Mouse (Mus musculus): Measurements from ENCODE around the gene Dusp8. TPM values are rescaled to one million over a fixed set of nuclear protein-coding genes. Genes with fewer than 3 reads are reported as not detected.

Dusp8 gene
- total RNA-seq, 2 experiments from 2014 or later: 150 to 154 TPM

- no peak for DNase-seq (ENCODE audit: low spot score in 2 of 2)
Observed at GRCm38 (mm10) chr7:142086159-142086905, 9.3 kb downstream of the Dusp8 start.

- DNase-seq (ENCODE audit: low spot score in 2 of 2): peak in 1 of 2 experiments; percentile 52
Observed at GRCm38 (mm10) chr7:142084820-142085219, 10.8 kb downstream of the Dusp8 start.

DNA sequence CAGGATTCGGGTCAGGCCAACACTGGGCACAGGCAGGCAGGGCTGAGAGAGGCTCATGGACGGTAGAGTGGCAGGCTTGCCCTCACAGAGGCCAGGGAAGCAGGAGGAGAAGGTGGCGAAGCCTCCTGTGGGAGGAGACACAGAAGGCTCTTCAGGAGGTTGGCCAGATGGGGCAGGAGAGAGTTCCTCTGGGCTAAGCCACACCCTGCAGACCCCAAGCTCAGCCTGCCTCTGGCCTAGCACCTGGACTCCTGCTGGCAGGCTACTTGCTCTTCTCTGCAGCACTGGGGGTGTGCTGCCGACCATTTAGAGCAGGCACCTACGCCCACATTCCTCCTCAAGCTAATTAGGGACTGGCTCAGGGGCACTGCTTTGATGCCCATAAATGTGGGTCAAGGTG is 11.2 kb downstream of the Dusp8 start:
- DNase-seq (ENCODE audit: low spot score in 2 of 2): no peak

DNA sequence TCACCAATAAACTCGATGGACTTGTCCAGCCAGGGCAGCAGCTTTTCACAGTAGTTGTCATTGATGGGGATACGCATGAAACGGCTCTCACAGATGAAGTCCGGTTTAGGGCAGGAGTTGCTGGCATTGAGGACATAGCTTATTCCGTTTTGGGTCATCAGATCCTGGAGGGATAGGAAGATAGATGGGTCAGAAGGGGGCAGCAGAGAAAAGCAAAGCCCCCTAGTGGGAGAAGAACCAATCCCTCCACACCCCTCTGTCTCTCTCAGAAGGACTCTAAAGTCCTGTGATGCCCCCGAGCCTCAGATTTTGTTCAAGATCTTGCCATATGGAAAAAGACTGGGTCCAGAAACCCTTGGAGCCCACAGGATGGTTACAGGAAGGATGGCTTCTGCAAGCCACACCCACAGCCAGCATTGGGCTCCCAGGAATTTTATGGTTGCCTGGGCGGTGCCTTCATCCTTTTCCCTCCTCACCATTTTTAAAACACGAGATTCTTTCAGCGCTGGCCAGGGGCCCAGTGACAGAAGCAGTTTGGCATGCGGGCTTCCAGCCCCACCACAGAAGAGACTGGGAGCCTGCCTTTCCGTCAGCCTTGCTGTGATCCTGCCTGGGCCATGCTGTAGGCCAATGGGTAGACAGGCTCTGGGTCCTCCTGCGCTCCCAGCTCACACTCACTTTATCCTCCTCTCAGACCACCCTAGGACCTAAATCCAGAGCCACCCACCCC is 11.9 kb downstream of the Dusp8 start:
- DNase-seq (ENCODE audit: low spot score in 2 of 2): peak in 1 of 2 experiments; percentile 49

DNA sequence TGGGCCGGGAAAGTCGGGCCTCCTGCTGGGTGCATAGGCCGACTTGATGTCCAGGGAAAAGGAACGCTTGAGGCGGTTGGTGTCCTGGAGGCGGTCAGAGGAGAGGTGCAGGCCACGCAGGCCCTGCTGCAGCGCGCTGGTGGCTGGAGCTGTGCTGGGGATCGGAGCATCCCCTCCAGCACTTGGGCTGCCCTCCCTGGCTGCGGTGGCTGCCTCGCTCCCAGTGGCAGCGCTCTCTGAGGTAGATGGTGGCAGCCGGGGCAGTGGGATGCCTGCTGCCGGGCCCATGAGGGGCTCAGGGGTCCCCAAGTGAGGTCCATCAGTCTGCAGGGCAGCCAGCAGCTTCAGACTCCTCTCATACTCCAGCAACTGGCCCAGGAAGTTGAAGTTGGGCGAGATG is 13.0 kb downstream of the Dusp8 start:
- no peak for DNase-seq (ENCODE audit: low spot score in 2 of 2)

GRCm38 (mm10) chr7:142082179-142082578 is 13.5 kb downstream of the Dusp8 start:
- DNase-seq (ENCODE audit: low spot score in 2 of 2): no peak

DNA sequence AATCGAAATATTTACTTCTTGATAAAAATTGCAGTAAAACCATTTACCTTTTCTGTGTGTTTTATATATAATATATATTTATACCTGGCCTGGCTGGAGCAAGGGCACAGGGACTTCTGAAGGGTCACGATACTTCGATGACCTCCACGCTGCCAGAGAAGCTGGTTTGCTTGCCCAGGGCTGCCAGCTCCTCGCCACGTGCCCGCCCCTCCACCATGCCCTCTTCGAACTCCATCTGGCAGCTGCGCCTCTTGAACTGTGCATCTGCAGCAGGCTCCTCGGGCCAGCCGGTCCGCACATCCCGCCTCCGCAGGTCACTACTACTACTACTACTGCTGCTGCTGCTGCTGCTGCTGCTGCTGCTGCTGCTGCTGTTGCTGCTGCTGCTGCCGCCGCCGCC is 13.9 kb downstream of the Dusp8 start:
- DNase-seq (ENCODE audit: low spot score in 2 of 2): no peak

- DNase-seq (ENCODE audit: low spot score in 2 of 2): no peak
Observed at GRCm38 (mm10) chr7:142080876-142081275, 14.8 kb downstream of the Dusp8 start.

DNA sequence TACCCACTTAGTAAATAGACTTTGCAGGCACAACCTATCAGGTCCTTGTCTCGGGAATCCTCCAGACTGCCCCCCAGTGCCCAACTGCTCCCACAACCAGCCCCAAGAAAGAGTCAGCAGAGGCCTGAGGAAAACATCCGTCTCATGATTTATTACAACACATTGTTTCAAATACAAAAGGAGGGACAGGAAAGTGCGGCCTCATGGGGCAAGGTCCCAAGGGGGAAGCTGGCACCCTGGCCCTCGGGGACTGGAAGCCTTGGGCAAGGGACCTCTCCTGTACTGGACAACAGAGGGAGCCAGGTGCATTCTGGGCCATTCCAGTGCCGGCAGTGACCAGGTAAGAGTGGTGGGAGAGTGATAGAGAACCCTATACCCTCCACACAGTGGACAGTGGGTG is 16.3 kb downstream of the Dusp8 start:
- no peak for DNase-seq (ENCODE audit: low spot score in 2 of 2)

DNA sequence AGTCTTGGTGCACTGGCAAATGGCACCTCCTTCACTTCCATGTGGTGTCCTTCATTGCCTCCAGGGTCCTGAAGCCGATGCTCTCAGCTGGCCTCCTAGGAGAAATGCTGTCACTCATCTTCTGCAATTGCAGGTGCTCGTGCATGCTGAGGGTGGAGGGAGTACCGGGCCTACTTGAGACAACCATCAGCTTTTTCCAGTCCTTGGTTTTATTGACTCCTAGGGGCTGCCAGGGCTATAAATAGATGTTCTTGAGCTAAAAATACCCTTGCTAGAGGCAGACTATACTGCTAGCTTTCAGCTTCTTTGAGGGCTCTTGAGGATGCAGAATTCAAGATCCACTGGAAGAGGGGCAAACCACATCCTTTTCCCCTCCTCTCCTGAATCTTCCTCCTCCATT is 18.5 kb downstream of the Dusp8 start:
- DNase-seq (ENCODE audit: low spot score in 2 of 2): no peak

DNA sequence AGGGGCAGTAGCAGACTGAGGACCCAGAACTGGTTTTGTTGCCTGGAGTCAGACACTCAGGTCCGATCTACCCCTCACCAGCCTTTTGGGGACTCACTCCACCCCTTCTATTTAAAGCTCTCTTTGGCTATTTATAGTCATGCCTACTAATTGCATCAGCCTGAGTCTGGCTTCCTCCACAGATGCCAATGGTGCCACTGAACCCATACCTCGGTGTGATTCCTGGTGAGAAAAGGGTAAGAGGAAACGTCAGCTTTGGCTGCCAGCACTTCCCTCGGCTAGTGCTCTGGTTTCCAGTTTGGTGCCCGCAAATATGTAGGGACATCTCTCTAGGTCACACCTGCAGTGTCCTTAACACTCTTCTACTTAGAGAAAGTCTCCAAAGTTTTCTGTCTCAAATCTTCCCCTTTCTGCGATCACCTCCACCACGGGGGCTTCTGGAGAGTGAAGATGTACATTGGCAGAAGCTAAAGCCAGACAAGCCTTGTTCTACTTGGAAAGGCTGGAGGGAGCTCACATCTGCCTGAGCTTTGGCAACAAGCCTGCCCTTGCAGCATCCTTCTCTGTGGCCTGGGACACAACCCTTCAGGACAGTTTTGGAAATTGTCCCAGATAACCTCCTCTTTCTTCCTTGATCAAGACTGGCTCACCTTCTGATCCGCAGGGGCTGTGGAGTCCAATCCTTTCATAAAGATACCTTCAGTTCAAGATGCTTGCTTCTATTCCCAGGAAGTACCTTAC is 21.3 kb downstream of the Dusp8 start:
- no peak for DNase-seq (ENCODE audit: low spot score in 2 of 2)

- no peak for DNase-seq (ENCODE audit: low spot score in 2 of 2)
Observed at GRCm38 (mm10) chr7:142071717-142072116, 23.9 kb downstream of the Dusp8 start.

DNA sequence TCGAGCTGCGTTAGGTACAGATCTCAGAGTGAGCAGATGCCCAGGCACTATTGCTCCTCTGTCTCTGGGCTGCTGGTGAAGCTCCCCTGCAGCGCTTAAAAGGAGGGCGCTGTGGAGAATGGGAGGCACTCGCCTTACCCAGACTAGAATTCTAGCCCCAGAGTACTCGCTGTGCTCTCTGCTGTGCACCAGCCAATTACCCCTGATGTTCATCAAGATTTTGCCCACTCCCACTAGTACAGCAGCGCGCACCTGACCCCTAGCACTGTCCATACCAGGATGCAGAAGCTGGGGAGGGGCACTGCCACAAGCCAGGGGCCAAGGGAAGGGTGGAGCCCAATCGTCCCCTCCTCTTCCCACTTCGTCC is 24.4 kb downstream of the Dusp8 start:
- no peak for DNase-seq (ENCODE audit: low spot score in 2 of 2)

DNA sequence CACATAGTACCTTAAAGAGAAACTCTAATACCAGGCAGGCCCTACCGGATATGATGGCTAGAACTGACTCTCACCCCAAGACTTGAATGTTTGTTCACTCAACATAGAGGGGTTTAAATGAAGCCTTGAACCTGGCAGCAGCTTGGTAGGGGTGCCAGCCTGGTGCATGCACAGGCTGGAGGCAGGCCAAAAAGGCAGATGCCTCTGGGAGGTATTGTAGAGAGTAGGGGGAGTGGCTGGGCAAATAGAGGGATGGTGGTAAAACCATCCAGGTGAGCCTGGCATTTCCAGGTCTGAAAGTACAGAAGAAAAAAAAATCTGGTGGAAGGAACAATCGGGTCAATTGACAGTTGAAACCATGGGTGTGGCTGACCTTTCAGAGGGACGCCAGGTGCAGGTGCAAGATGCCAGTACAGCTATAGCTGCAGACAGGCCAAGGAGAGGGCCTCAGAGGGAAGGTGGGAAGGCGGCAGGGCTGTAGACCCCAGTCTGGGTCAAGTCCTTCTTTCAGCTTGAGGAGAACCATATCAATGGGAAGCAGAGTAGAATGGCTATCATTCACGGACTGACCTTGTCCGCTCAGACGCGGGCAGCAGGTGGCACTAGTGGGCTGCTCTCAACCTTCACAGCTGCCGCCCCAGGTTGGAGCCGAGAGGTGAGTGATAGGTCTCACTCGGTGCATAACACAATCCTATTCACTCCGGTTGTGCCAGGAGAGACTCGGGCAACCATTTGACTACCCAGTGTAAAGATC is 25.0 kb downstream of the Dusp8 start:
- peak; percentile 77 to 79 for DNase-seq (ENCODE audit: low spot score in 2 of 2)

DNA sequence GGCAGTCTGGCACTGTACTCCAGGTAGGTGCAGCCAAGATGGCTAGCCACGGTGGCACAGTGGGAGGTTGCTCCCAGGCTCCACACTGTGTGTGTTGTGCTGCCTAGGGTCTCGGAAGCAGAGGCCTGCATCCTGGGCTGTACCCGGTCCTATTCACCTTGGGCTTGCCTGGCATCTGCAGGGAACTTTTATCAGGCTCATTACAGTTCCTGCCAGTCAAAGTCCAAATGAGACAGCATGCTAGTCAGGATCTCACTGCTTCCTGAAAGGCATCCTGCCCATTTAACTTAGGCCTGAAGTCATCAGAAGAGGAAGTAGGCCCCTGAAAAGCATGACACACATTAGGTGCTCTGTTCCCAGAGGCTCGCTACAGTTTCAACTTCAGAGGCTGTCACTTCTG is 27.2 kb downstream of the Dusp8 start:
- DNase-seq (ENCODE audit: low spot score in 2 of 2): no peak

DNA sequence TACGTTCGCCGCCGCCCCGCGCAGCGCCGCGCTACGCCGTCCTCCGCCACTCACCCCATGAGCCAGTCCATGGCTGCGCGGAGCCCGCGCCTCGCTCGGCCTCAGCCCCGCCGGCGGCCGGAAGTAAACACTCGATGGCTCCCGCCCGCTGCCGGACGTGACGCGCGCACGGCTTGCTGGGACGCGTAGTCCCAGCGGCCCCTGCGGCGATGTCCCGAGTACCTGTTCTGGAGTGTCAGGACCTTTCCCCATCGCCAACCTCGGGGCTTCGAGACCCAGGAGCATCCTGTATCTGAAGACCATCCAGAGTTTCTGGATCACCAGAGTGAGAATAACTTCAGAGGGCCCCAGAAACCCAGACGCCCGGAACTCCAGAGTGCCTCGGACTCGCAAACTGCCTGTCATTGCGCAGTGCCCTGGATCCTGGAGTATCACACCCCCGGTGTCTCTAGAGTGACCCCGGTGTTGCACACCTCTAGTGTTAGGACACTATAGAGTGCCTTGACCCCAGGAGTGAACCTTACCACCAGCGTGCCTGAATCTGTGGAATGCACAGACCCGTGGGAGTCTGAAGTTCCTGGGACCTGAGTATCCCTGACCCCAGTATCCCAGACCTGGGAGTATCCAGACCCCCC is 34.6 kb downstream of the Dusp8 start, which contains the start of gene Mob2:
TSS of gene Mob2 (minus strand) at position 135 of the 635 bp plus-strand sequence.
- peak; percentile 93 to 94 for DNase-seq (ENCODE audit: low spot score in 2 of 2)

DNA sequence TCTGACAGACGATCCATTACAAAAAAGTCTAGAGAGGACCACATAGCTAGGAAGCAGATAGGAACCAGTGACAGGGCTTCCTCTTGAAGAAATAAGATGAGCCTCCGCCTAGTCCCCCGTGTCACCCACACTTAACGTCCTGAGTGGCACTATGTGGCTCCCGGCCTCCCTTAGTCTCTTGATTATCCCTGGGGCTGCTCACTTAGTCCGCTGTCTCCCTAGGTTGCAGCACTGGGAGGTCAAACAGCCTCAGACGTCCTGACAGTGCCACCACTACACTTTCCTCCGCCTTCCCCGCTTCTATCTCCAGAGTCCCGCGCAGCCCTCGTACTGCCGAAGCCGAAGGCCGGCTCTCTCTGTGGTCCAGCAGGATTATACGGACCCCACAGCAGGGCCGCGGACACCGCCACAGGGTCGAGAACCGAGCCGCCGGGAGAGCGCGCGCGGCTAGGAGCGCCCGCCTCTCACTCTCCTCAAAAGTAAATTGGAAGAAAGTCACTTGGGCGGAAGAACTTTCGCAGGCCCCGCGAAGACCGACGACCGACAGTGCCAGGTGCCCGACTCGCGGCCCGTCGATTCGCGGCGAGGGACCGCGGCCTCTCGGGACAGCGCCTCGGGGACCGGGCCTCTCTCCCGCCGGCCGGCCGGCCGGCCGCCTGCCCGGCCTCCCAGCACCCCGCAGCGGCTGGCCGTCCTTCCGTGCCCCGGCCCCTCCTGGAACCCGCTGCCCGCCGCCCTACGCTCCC is 35.3 kb downstream of the Dusp8 start:
- DNase-seq (ENCODE audit: low spot score in 2 of 2): no peak

DNA sequence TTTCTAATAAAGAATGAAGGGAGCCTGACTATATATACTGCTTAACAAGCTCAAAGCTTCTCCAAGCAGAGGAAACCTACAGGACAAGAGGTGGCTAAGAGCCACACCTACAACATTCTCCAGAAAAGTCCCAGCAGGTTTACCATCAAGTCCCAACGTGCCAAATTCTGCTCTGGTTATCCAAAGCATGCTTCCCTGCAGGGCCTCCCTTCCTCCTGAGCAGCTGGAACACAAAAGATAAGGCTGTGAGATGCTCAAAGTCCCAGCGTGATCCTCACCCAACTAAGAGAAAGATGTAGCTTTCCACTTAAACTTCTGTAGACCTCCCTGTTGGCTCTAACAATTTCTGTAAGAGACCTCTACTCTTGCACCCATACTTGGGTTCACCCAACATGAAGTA is 36.6 kb downstream of the Dusp8 start:
- no peak for DNase-seq (ENCODE audit: low spot score in 2 of 2)

DNA sequence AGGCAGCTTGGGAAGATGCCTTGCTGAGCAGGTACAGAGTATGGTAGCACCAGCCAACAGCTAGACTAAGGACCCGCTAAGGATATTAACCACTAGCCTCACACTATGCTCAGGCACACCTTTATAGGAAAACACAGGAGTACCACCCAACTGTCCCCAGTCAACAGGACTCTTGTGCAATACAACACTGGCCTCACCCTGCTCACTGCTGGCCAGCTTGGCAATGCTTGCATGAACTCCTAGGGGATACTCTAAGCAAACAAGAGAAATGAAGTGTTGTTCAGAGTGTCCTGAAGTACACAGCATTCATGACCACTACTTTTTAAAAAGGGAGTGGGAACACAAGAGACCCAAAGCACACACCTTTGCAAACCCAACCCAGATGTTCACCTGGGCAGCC is 38.5 kb downstream of the Dusp8 start:
- DNase-seq (ENCODE audit: low spot score in 2 of 2): no peak

DNA sequence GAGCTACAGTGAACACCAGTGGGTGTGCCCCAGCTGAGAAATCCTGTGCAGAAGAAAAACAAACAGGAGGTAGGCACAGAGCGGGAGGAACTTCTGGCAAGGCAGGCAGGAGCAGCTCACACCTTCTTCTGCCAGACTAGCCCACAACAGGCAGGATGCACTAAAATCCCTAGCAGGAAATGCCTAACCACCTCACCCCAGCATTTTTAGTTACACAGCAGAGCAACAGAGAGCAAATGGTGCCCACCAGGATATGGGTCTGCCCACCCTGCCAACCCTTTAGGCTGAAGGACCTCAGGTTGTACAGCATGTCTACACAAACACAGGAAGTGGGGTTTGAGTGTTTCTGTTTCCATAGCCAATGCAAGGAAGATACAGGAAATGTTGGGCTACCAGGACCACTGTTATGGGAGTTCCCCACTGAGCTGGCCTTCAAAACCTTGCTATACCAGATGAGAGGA is 39.0 kb downstream of the Dusp8 start:
- DNase-seq (ENCODE audit: low spot score in 2 of 2): no peak
